Mouse (Mus musculus) stomach, postnatal 0 days (tissue): ENCODE measurements around the gene Itgam.

ENCODE experiments used
- CTCF ChIP-seq: IDR thresholded peaks from 2 replicates; pipeline ENCODE4 v1.5.1; 2016; ENCODE audit warnings: antibody characterized with exemption, low read depth, mild to moderate bottlenecking, moderate library complexity
- EP300 ChIP-seq: optimal IDR thresholded peaks from 2 replicates; pipeline ENCODE3; 2016; ENCODE audit warnings: antibody characterized with exemption

DNA sequence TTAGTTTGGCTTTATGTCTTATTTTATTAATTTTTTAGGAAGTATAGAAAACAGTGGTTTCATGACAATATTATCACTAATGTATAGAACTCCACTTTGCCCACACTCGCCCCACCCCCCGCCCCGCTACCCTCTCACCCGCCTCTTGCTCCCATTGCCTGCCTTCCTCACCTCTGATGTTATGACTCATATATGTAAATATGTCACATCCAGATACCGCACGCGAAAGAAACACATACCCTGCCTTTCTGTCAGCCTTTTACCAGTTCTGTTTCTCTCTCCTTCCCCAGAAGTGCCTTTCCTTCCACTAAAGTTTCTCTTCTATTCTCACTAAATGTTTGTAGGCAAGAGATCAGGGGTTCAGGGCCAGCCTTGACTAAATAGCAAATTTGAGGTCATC is 104.0 kb downstream of the Itgam start:
- no peak for TF ChIP-seq CTCF
- TF ChIP-seq EP300 = no peak
